Mouse (Mus musculus) limb, embryonic 11.5 days (tissue): ENCODE measurements around the gene Fxr2. TPM values are rescaled to one million over a fixed set of nuclear protein-coding genes. Genes with fewer than 3 reads are reported as not detected.

Experiments
- ATAC-seq: fragments of 200-750 bp; cut with Nextera tagmentation; 2 replicates; pipeline ENCODE4 v1.8.0; 2017; ENCODE audit warnings: low read depth; ENCODE audit not compliant: insufficient number of reproducible peaks, low FRiP score, low TSS enrichment
- DNase-seq: peaks from one replicate; pipeline ENCODE4 v3.0.0-alpha.2; 2015; ENCODE audit warnings: low spot score
- H3K27ac ChIP-seq: fragments of 300-500 bp; sonication (generic); replicated peaks from 2 replicates; pipeline ENCODE4 v1.5.1; 2014; ENCODE audit warnings: low read depth, mild to moderate bottlenecking, low read length
- H3K27me3 ChIP-seq: fragments of 300-500 bp; sonication (generic); 2 replicates; pipeline ENCODE4 v1.6.1; 2014; ENCODE audit warnings: mild to moderate bottlenecking, low read length, mixed read lengths; ENCODE audit not compliant: control insufficient read depth, insufficient read depth
- H3K36me3 ChIP-seq: fragments of 300-500 bp; sonication (generic); 2 replicates; pipeline ENCODE4 v1.6.1; 2014; ENCODE audit warnings: mild to moderate bottlenecking, low read length, moderate library complexity, mixed read lengths; ENCODE audit not compliant: control insufficient read depth, insufficient read depth
- H3K4me1 ChIP-seq: fragments of 300-500 bp; sonication (generic); 2 replicates; pipeline ENCODE4 v1.6.1; 2014; ENCODE audit warnings: low read length, mixed read lengths; ENCODE audit not compliant: control insufficient read depth, insufficient read depth
- H3K4me2 ChIP-seq: fragments of 300-500 bp; sonication (generic); 2 replicates; pipeline ENCODE4 v1.6.1; 2014; ENCODE audit warnings: low read depth, mild to moderate bottlenecking, moderate library complexity; ENCODE audit not compliant: severe bottlenecking
- H3K4me3 ChIP-seq: fragments of 300-500 bp; sonication (generic); 2 replicates; pipeline ENCODE4 v1.5.1; 2014; ENCODE audit warnings: low read depth, low read length
- H3K9ac ChIP-seq: fragments of 300-500 bp; sonication (generic); 2 replicates; pipeline ENCODE4 v1.6.1; 2014; ENCODE audit warnings: mild to moderate bottlenecking, low read length
- H3K9me3 ChIP-seq: fragments of 300-500 bp; sonication (generic); 2 replicates; pipeline ENCODE4 v1.6.1; 2016; ENCODE audit warnings: low read length; ENCODE audit not compliant: control insufficient read depth
- WGBS: fragments of 180-500 bp; shearing (Covaris S2); extraction: QIAGEN DNeasy Blood & Tissue Kit; methylation state at CpG from one replicate; pipeline ENCODE4 v1.1.7; 2014; 5-methylcytosine and 5-hydroxymethylcytosine counted together
- polyA plus RNA-seq: library from polyadenylated mRNA; unstranded; fragments of >200 nt; fragmentation: Nextera tagmentation; extraction: Ambion mirVana; gene quantifications from 2 replicates; pipeline ENCODE4 v1.2.1, GENCODE M21; 2014

Fxr2 gene
- polyA plus RNA-seq, 1 experiment from 2014 or later: 37.5 TPM

DNA sequence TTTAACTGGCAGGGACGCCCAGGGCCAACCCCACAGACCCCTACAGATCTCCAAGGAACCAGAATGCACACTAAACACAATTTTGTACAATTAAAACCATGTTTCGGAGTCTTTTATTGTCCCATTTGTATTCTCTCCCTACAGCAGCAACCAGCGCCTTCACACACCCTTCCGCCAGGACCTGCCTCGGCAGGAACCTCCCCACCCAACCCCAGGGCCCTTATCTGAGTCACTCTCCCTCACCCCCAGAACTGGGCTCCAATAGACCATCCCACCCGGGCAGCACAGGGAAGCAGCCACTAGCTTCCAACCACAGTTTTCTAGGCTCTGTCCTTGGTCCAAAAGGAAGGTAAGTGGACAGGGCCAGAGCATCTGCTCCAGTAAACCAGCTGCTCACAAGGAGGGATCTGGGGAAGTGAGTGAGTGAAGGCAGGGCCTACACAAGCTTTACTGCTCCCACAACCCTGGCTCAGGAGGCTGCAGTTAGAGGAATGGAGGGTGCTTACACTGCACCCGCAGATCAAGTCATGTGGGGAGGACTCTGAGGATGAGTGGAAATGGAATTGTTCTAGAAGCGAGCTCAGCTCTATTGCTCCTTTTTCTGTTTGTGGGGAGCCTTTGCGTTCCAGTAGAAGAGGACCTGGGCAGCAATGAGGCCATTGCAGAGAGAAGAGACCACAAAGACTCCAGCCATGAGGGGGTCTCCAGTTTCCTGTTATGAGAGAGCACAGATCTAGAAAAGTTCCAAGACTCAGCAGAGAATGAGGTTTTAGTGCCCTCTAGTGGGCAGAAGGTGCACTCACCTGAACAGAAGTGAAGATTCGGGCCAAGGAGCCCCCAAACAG, 24.0 kb downstream of the Fxr2 start:
- peaks cover 32% of the 10 kb centered on the region for H3K36me3 ChIP-seq
- no peak overlapping the region for H3K27ac ChIP-seq
- H3K4me3 ChIP-seq: no peak overlapping the region; the same call in 1 of the 2 replicates
- no peaks in the 10 kb centered on the region for H3K9me3 ChIP-seq
- H3K27me3 ChIP-seq: no peaks in the 10 kb centered on the region
- no peak overlapping the region for H3K9ac ChIP-seq
- WGBS: 76% methylated on average over 10 of the region's 10 CpGs
- no peak overlapping the region for H3K4me2 ChIP-seq
- ATAC-seq: no peak
- DNase-seq: peak; percentile 78
- H3K4me1 ChIP-seq: peaks cover 19% of the 10 kb centered on the region

DNA sequence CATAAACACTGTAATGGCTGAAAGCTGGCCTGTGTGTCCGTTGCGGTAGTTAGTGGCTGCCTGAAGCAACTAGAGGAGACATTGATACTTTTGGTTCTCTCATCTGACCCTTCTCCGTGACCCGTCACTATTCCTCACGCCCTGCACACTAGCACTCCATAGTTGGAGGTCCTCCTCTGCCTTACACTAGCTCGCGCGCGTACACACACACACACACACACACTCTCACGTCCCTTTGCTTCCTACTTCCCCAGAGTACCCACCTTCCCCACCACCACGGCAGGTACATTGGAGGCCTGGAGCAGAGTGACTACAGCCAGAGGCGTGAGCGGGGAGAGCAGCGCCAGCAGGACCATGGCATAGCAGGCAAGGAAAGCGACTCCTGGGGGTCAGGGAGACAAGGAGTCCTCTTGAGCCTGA, 24.7 kb downstream of the Fxr2 start:
- 85% methylated on average over 15 of the region's 15 CpGs for WGBS
- H3K4me1 ChIP-seq: peaks cover 19% of the 10 kb centered on the region
- no peaks in the 10 kb centered on the region for H3K27me3 ChIP-seq
- H3K36me3 ChIP-seq: peaks cover 27% of the 10 kb centered on the region
- H3K4me2 ChIP-seq: no peak overlapping the region
- ATAC-seq (no peak), DNase-seq (no peak)
- no peak overlapping the region for H3K9ac ChIP-seq
- H3K27ac ChIP-seq: no peak overlapping the region
- H3K9me3 ChIP-seq: no peaks in the 10 kb centered on the region
- H3K4me3 ChIP-seq: peak overlapping the region; percentile 1; the same call in 1 of the 2 replicates

DNA sequence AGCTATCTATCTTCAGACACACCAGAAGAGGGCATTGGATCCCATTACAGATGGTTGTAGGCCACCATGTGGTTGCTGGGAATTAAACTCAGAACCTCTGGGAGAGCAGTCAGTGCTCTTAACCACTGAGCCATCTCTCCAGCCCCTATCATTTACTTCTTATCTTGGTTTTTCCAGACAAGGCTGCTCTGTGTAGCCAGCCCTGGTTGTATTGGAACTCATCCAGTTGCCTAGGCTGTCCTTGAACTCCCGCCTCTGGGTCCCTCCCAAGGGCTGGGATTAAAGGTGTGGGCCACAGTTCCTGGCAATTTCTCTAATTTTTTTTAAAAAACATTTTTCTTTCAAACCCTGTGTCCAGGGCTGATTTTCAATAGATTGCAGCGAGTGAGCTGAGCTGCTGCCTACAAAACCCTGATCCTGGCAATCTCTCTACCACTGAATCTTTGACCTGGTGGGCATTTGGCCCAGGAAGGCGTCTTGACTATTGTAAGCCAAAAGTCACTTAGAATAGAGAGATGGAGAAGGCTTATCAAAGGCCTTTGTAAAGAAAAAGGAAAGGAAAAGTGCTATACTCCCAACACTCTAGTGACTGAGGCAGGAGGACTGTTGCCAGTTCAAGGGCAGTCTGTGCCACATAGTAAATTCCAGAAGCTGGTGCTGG, 28.6 kb downstream of the Fxr2 start:
- no peaks in the 10 kb centered on the region for H3K9me3 ChIP-seq
- H3K27me3 ChIP-seq: no peaks in the 10 kb centered on the region
- peak overlapping the region; percentile 48 for H3K4me3 ChIP-seq
- 88% methylated on average over 3 of the region's 3 CpGs for WGBS
- H3K4me1 ChIP-seq: peaks cover 9% of the 10 kb centered on the region; the same call in 1 of the 2 replicates
- peak overlapping the region; percentile 93; the same call in 1 of the 2 replicates for H3K27ac ChIP-seq
- H3K9ac ChIP-seq: no peak overlapping the region
- ATAC-seq (no peak), DNase-seq (no peak)
- peak overlapping the region; percentile 50 for H3K4me2 ChIP-seq
- H3K36me3 ChIP-seq: peaks cover 23% of the 10 kb centered on the region

DNA sequence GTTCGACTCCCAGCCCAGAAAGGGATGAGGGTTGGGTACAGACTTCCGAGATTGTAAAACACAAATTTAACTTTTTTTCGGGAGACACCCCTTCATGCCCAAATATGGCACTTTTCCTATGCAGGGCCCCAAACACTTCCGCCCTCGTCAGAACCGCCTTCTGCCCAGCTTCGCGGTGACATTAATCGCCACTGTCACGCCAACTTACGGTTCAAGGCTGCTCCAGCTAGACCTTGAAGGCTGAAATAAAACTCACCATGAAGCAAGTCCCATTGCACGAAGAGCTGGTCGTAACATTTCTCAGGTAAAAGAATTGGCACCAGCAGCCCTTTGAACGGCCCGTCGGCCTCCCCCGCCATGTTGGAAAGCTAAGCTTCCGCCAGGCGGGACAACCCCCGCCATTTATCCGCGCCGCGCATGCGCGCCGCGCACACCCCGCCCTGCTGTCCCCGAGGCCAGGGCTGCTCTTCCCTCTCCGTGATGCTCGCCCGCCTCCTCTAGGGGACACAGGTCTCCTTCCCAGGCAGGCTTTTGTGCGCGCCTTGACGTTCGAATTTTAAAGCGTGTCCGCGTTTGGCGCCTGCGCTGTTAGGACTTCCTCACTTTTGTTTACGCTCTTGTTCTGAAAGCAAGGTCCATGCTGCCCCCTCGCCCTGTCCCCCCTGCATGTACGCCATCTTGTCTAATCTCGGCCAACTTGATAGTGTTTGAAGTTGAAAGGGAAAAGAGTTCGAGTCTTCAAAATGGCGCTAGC, 29.6 kb downstream of the Fxr2 start, which contains the start of gene Mpdu1:
Mpdu1 (minus strand) TSS at position 430 of the 754 bp plus-strand sequence.
- Histone ChIP-seq H3K9ac (peak within 1 kb of the TSS; percentile 64), H3K9me3 (no peaks in the 10 kb centered on the region), H3K4me3 (peak within 1 kb of the TSS; percentile 48), H3K4me2 (peak within 1 kb of the TSS; percentile 50), H3K27ac (peak within 1 kb of the TSS; percentile 93), H3K4me1 (peaks cover 3% of the 10 kb centered on the region; the same call in 1 of the 2 replicates), H3K27me3 (no peaks in the 10 kb centered on the region), H3K36me3 (peaks cover 19% of the 10 kb centered on the region)
- under 1% methylated on average over 48 of the region's 48 CpGs for WGBS
- DNase-seq (peak; percentile 94), ATAC-seq (peak; percentile 89)

DNA sequence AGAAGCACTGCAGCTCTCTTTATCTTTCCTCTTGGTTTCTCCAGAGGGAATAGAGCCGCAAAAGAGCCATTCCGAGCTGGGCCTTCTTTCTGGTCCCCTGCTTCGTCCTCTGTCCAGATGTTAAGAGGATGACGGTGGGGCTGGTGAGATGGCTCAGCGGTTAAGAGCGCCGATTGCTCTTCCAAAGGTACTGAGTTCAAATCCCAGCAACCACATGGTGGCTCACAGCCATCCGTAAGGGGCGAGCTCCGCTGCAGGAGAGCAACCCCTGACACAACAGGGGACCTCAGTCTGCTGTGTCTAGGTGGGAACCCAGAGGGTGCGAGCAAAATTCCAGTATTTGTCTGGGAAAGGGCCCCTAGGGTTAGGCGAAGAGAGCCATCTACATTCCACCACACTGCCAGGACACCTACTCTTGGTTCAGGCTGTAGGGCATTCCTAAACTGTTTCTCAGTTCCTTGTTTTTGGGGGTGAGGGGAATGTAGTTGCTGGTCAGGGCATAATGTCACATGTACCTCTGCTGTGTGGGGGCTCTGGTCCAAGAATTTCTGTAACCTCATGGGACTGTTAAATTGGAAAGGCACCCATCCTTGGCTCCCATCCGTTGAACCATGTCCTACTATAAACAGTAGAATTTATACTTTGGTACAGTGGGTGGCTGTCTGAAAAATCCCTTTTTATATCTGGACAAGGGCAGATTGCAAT, 30.3 kb downstream of the Fxr2 start:
- peak overlapping the region; percentile 48 for H3K4me3 ChIP-seq
- peaks cover 3% of the 10 kb centered on the region; the same call in 1 of the 2 replicates for H3K4me1 ChIP-seq
- no peaks in the 10 kb centered on the region for H3K9me3 ChIP-seq
- peaks cover 21% of the 10 kb centered on the region; the same call in 1 of the 2 replicates for H3K36me3 ChIP-seq
- ATAC-seq (0 out of 2 replicates have a peak, but pooled peaks have one; percentile 5), DNase-seq (no peak)
- no peaks in the 10 kb centered on the region for H3K27me3 ChIP-seq
- WGBS: 64% methylated on average over 13 of the region's 13 CpGs
- H3K9ac ChIP-seq: peak overlapping the region; percentile 64
- H3K4me2 ChIP-seq: peak overlapping the region; percentile 50
- peak overlapping the region; percentile 93 for H3K27ac ChIP-seq

DNA sequence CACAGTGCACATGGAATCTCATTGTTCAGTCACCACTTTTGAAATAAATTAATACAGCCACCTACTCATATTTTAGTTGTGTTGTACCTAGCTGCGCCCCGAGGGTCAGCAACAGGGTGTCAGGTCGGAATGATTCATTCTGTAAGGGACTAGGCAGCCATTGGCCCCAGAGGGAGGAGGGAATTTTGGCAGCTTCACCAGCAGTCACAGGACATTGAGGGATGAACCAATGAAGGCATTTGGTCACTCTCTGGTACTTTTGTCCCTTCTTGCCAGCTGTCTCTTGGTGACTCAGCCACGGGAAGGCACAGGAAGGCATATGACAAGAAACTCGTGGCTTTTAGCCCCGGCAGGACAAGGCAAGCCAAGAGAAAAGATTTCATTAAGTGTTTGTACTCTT, 31.0 kb downstream of the Fxr2 start:
- ATAC-seq: no peak
- Histone ChIP-seq H3K9ac (no peak overlapping the region), H3K9me3 (no peaks in the 10 kb centered on the region), H3K4me2 (no peak overlapping the region), H3K27ac (no peak overlapping the region; the same call in 1 of the 2 replicates), H3K36me3 (peaks cover 24% of the 10 kb centered on the region), H3K4me3 (no peak overlapping the region), H3K4me1 (peaks cover 3% of the 10 kb centered on the region; the same call in 1 of the 2 replicates), H3K27me3 (no peaks in the 10 kb centered on the region)
- no peak for DNase-seq
- 87% methylated on average over 6 of the region's 6 CpGs for WGBS

DNA sequence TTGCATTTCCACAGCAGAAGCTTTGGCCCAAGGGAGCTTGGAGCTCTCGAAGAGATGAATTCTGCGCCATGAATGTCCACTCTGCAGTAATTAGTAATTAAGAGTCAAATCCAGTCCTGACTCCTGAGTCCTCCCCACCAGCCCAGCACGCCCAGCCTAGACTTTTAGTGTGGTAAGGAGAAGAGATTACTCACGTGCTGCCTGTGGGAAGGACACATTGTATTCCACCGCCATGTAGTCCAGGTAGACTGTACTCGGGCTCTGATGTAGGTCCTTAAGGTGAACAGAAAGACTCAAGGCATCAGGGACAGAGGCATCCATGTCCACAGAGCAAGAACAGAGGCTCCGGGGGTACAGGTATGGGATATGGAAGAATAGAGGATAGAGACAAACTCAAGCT, 32.1 kb downstream of the Fxr2 start:
- H3K4me1 ChIP-seq: peaks cover 5% of the 10 kb centered on the region
- H3K27me3 ChIP-seq: no peaks in the 10 kb centered on the region
- H3K36me3 ChIP-seq: peaks cover 33% of the 10 kb centered on the region
- H3K27ac ChIP-seq: no peak overlapping the region
- no peak for DNase-seq
- no peak for ATAC-seq
- no peak overlapping the region for H3K4me3 ChIP-seq
- H3K4me2 ChIP-seq: no peak overlapping the region
- 93% methylated on average over 7 of the region's 7 CpGs for WGBS
- H3K9ac ChIP-seq: no peak overlapping the region; the same call in 1 of the 2 replicates
- no peaks in the 10 kb centered on the region for H3K9me3 ChIP-seq
